8 mouse cellular contexts compared by ENCODE assay signal in genomic region chr9:105395218-105395627, GRCm38 (mm10). TPM values are rescaled to one million over a fixed set of nuclear protein-coding genes. Genes with fewer than 3 reads are reported as not detected.
DNase-seq lines count a peak whose midpoint lies in the region; ATAC-seq and TF ChIP-seq lines count a peak whose summit lies in the region.

Aste1 (plus strand) TSS chr9:105395392.
Nek11 (minus strand) TSS chr9:105395524.

- H3K9me3 ChIP-seq in kidney, embryonic 14.5 days (ENCODE audit: control insufficient read depth, low read length) = no peaks in the 10 kb centered on the region
- no peaks in the 10 kb centered on the region for H3K9me3 ChIP-seq in limb, embryonic 15.5 days

- peaks cover 19% of the 10 kb centered on the region for H3K36me3 ChIP-seq in kidney, embryonic 14.5 days (ENCODE audit: control insufficient read depth, insufficient read depth, low read length)
- peaks cover 13% of the 10 kb centered on the region for H3K36me3 ChIP-seq in limb, embryonic 15.5 days

- peak within 1 kb of the TSS; percentile 71 for H3K4me2 ChIP-seq in kidney, embryonic 14.5 days (replicated peaks; ENCODE audit: low read depth, low read length)
- peak within 1 kb of the TSS; percentile 80 for H3K4me2 ChIP-seq in limb, embryonic 15.5 days

- ATAC-seq in kidney, embryonic 14.5 days (ENCODE audit: low FRiP score, low TSS enrichment) = peak; percentile 99
- ATAC-seq in limb, embryonic 15.5 days (ENCODE audit: insufficient number of reproducible peaks, low FRiP score, low TSS enrichment, low read depth) = peak; percentile 95

- peak within 1 kb of the TSS; percentile 99 for H3K4me3 ChIP-seq in bone marrow macrophage, adult 2 months (ENCODE audit: insufficient read depth, low read length)
- H3K4me3 ChIP-seq in embryonic fibroblast, embryonic 13.5 days (ENCODE audit: insufficient read depth, low read length) = peak within 1 kb of the TSS; percentile 85
- peak within 1 kb of the TSS; percentile 76 for H3K4me3 ChIP-seq in kidney, embryonic 14.5 days (ENCODE audit: low read length)
- H3K4me3 ChIP-seq in limb, embryonic 15.5 days = peak within 1 kb of the TSS; percentile 72

- TF ChIP-seq POLR2A in bone marrow macrophage, adult 2 months (IDR thresholded peaks at IDR 0.05; ENCODE audit: borderline replicate concordance, low read depth, low read length) = 0 out of 2 replicates have a peak, but pooled peaks have one; percentile 54
- TF ChIP-seq POLR2A in embryonic fibroblast, embryonic 13.5 days (IDR thresholded peaks at IDR 0.05; ENCODE audit: low read depth, low read length) = peak; percentile 66

- peak within 1 kb of the TSS; percentile 76 for H3K9ac ChIP-seq in kidney, embryonic 14.5 days (ENCODE audit: low read depth, low read length)
- H3K9ac ChIP-seq in limb, embryonic 15.5 days = peak within 1 kb of the TSS; percentile 73

- H3K27me3 ChIP-seq in kidney, embryonic 14.5 days (ENCODE audit: control insufficient read depth, insufficient read depth, low read length) = no peaks in the 10 kb centered on the region
- H3K27me3 ChIP-seq in limb, embryonic 15.5 days = no peaks in the 10 kb centered on the region; the same call in 1 of the 2 replicates

- TF ChIP-seq CTCF in bone marrow macrophage, adult 2 months (IDR thresholded peaks at IDR 0.05; ENCODE audit: low read depth, low read length) = no peak
- TF ChIP-seq CTCF in embryonic fibroblast, embryonic 13.5 days (IDR thresholded peaks at IDR 0.05; ENCODE audit: borderline replicate concordance, insufficient read depth, low read length) = no peak

- DNase-seq in A20 (ENCODE audit: low read depth, low spot score) = peak; percentile 93
- peak; percentile 89 to 94 for DNase-seq in heart, adult 9 months (ENCODE audit: low spot score in 2 of 2)
- peak; percentile 89 to 91 for DNase-seq in monocyte, adult 2 months (ENCODE audit: low read depth in 1 of 2, low spot score in 2 of 2)
- DNase-seq in spleen, postnatal 36 days (ENCODE audit: low spot score in 2 of 2) = peak; percentile 90 to 91

- under 1% methylated on average over 42 of the region's 44 CpGs for WGBS in kidney, embryonic 14.5 days
- WGBS in limb, embryonic 15.5 days = under 1% methylated on average over 44 of the region's 44 CpGs

- peak within 1 kb of the TSS; percentile 94 for H3K27ac ChIP-seq in bone marrow macrophage, adult 2 months (ENCODE audit: insufficient read depth, low read depth, low read length)
- H3K27ac ChIP-seq in embryonic fibroblast, embryonic 13.5 days (ENCODE audit: insufficient read depth, low read length) = peak within 1 kb of the TSS; percentile 91
- peak within 1 kb of the TSS; percentile 98 for H3K27ac ChIP-seq in kidney, embryonic 14.5 days (ENCODE audit: low read depth, low read length)
- peak within 1 kb of the TSS; percentile 93 for H3K27ac ChIP-seq in limb, embryonic 15.5 days

- peaks cover 15% of the 10 kb centered on the region for H3K4me1 ChIP-seq in bone marrow macrophage, adult 2 months (ENCODE audit: control insufficient read depth, insufficient read depth, low read length)
- peaks cover 7% of the 10 kb centered on the region for H3K4me1 ChIP-seq in embryonic fibroblast, embryonic 13.5 days (ENCODE audit: control insufficient read depth, insufficient read depth, low read length)
- H3K4me1 ChIP-seq in kidney, embryonic 14.5 days (ENCODE audit: control insufficient read depth, insufficient read depth, low read length) = peaks cover 7% of the 10 kb centered on the region
- H3K4me1 ChIP-seq in limb, embryonic 15.5 days = 0 out of 2 replicates have a peak, but pooled peaks cover 15% of the 10 kb centered on the region

RNA-seq across cellular contexts. Expression of gene Aste1, which starts in this region (rescaled TPM):
- polyA plus RNA-seq in bone marrow macrophage, adult 2 months (2012; ENCODE audit: insufficient read depth, insufficient read length, missing spikeins) = 5.6 and 6.1 TPM in 2 replicates
- 12.6 and 15.9 TPM in 2 replicates for polyA plus RNA-seq in embryonic fibroblast, embryonic 13.5 days (2011; ENCODE audit: insufficient read length, low read depth, missing spikeins)
- polyA plus RNA-seq in kidney, embryonic 14.5 days (2014; fragmentation: Nextera tagmentation; extraction: Ambion mirVana) = 10.3 and 17.8 TPM in 2 replicates
- 11.4 and 12.6 TPM in 2 replicates for polyA plus RNA-seq in limb, embryonic 15.5 days (2015; fragmentation: Nextera tagmentation; extraction: Ambion mirVana)

RNA-seq across cellular contexts. Expression of gene Nek11, which starts in this region (rescaled TPM):
- not detected in 2 replicates for polyA plus RNA-seq in bone marrow macrophage, adult 2 months (2012; ENCODE audit: insufficient read depth, insufficient read length, missing spikeins)
- polyA plus RNA-seq in embryonic fibroblast, embryonic 13.5 days (2011; ENCODE audit: insufficient read length, low read depth, missing spikeins) = 0.54 and 0.85 TPM in 2 replicates
- 0.20 and 0.49 TPM in 2 replicates for polyA plus RNA-seq in kidney, embryonic 14.5 days (2014; fragmentation: Nextera tagmentation; extraction: Ambion mirVana)
- 0.17 TPM in 1 of 2 replicates, not detected in the other for polyA plus RNA-seq in limb, embryonic 15.5 days (2015; fragmentation: Nextera tagmentation; extraction: Ambion mirVana)

Comparison
In these comparisons a context has a peak if more than half of its experiments do, and no peak if none do; other contexts are left out.
1. Peak in every context shown above with its lines: DNase-seq, ATAC-seq, H3K4me3 ChIP-seq and H3K27ac ChIP-seq.